Mouse (Mus musculus) heart, embryonic 15.5 days (tissue): Measurements from ENCODE around the gene 4930595D18Rik. TPM values are rescaled to one million over a fixed set of nuclear protein-coding genes. Genes with fewer than 3 reads are reported as not detected.

ENCODE experiments used
- ATAC-seq: fragments of 200-750 bp; cut with Nextera tagmentation; replicated peaks from 2 replicates; pipeline ENCODE4 v1.8.0; 2017; ENCODE audit warnings: low read depth, moderate TSS enrichment; ENCODE audit not compliant: insufficient number of reproducible peaks, insufficient read depth, low FRiP score
- H3K27ac ChIP-seq: fragments of 300-500 bp; sonication (generic); 2 replicates; pipeline ENCODE4 v1.5.1; 2015; ENCODE audit warnings: mild to moderate bottlenecking, inconsistent platforms
- H3K27me3 ChIP-seq: fragments of 300-500 bp; sonication (generic); 2 replicates; pipeline ENCODE4 v1.6.1; 2015; ENCODE audit warnings: inconsistent platforms
- H3K36me3 ChIP-seq: fragments of 300-500 bp; sonication (generic); 2 replicates; pipeline ENCODE4 v1.6.1; 2015; ENCODE audit warnings: mild to moderate bottlenecking, inconsistent platforms
- H3K4me1 ChIP-seq: fragments of 300-500 bp; sonication (generic); replicated peaks from 2 replicates; pipeline ENCODE4 v1.6.1; 2015; ENCODE audit warnings: inconsistent platforms
- H3K4me2 ChIP-seq: fragments of 300-500 bp; sonication (generic); 2 replicates; pipeline ENCODE4 v1.6.1; 2015; ENCODE audit warnings: inconsistent platforms, mild to moderate bottlenecking, moderate library complexity
- H3K4me3 ChIP-seq: fragments of 300-500 bp; sonication (generic); 2 replicates; pipeline ENCODE4 v1.5.1; 2015; ENCODE audit warnings: mild to moderate bottlenecking, inconsistent platforms
- H3K9ac ChIP-seq: fragments of 300-500 bp; sonication (generic); 2 replicates; pipeline ENCODE4 v1.6.1; 2015; ENCODE audit warnings: mild to moderate bottlenecking, inconsistent platforms
- H3K9me3 ChIP-seq: fragments of 300-500 bp; sonication (generic); replicated peaks from 2 replicates; pipeline ENCODE4 v1.6.1; 2016; ENCODE audit warnings: inconsistent platforms
- WGBS: fragments of 180-500 bp; shearing (Covaris S2); methylation state at CpG from one replicate; pipeline ENCODE4 v1.1.7; 2015; ENCODE audit warnings: mixed read lengths; 5-methylcytosine and 5-hydroxymethylcytosine counted together
- polyA plus RNA-seq: library from polyadenylated mRNA; unstranded; fragments of >200 nt; fragmentation: Nextera tagmentation; extraction: Ambion mirVana; gene quantifications from 2 replicates; pipeline ENCODE4 v1.2.1, GENCODE M21; 2015

The 4930595D18Rik gene
- polyA plus RNA-seq, 1 experiment from 2014 or later = not detected

DNA sequence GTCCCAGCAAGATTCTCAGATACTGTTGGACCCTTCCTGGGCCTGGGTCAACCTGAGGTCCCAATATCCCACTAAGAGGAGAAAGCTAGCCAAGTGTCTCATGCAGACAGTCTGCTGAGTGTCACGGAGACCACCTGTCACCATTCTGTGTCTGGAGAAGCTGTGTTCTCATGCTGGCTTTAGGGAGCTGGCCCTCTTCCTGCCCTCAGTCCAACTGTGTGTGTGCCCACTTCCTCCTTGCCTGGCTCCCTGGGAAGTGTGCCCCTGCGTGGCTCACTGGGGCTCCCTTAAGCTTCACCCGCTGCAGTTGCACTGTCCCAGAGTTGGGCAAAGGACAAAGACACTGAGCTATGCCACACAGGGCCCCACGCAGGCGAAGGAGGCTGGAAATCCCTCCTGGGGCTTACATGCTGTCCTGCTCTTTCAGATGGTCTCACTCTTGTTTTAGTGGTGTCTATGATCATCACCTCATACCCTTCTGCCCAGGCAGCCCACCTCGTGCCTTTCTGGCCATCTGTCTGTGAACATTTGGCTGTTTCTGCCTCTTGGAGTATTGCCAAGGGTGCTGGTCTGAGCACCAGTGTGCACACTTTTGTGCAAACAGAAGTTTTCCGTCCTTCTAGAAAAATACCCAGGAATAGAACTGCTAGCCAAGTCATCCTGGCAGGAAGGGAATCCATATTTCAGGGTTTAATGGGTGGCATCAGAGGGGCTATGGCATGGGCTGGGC, 31.1 kb downstream of the 4930595D18Rik start:
- Histone ChIP-seq H3K27me3 (no peaks in the 10 kb centered on the region), H3K4me3 (no peak overlapping the region), H3K36me3 (no peaks in the 10 kb centered on the region), H3K9me3 (no peaks in the 10 kb centered on the region), H3K4me2 (no peak overlapping the region), H3K27ac (no peak overlapping the region), H3K4me1 (peaks cover 10% of the 10 kb centered on the region; the same call in 1 of the 2 replicates), H3K9ac (no peak overlapping the region)
- 69% methylated on average over 7 of the region's 7 CpGs for WGBS
- ATAC-seq = no peak

- Histone ChIP-seq H3K9ac (no peak overlapping the region), H3K4me3 (no peak overlapping the region), H3K27me3 (no peaks in the 10 kb centered on the region), H3K9me3 (no peaks in the 10 kb centered on the region), H3K36me3 (no peaks in the 10 kb centered on the region), H3K4me1 (peaks cover 10% of the 10 kb centered on the region; the same call in 1 of the 2 replicates), H3K4me2 (no peak overlapping the region), H3K27ac (no peak overlapping the region)
- no peak for ATAC-seq
- 84% methylated on average over 6 of the region's 6 CpGs for WGBS
Measured at GRCm38 (mm10) chr12:111152579-111152978, 31.7 kb downstream of the 4930595D18Rik start.

- Histone ChIP-seq H3K9ac (no peak overlapping the region), H3K36me3 (no peaks in the 10 kb centered on the region), H3K4me1 (peaks cover 10% of the 10 kb centered on the region; the same call in 1 of the 2 replicates), H3K4me3 (no peak overlapping the region), H3K9me3 (no peaks in the 10 kb centered on the region), H3K27me3 (no peaks in the 10 kb centered on the region), H3K4me2 (no peak overlapping the region), H3K27ac (no peak overlapping the region)
- ATAC-seq = no peak
- WGBS = 71% methylated on average over 5 of the region's 5 CpGs
Measured at GRCm38 (mm10) chr12:111151422-111152156, 32.7 kb downstream of the 4930595D18Rik start.

GRCm38 (mm10) chr12:111150236-111150596, 34.1 kb downstream of the 4930595D18Rik start:
- Histone ChIP-seq H3K27ac (no peak overlapping the region), H3K9ac (no peak overlapping the region), H3K9me3 (no peaks in the 10 kb centered on the region), H3K27me3 (no peaks in the 10 kb centered on the region), H3K4me1 (peaks cover 11% of the 10 kb centered on the region; the same call in 1 of the 2 replicates), H3K4me2 (no peak overlapping the region), H3K36me3 (no peaks in the 10 kb centered on the region), H3K4me3 (no peak overlapping the region)
- ATAC-seq = no peak
- WGBS = 13% methylated on average over 6 of the region's 6 CpGs

DNA sequence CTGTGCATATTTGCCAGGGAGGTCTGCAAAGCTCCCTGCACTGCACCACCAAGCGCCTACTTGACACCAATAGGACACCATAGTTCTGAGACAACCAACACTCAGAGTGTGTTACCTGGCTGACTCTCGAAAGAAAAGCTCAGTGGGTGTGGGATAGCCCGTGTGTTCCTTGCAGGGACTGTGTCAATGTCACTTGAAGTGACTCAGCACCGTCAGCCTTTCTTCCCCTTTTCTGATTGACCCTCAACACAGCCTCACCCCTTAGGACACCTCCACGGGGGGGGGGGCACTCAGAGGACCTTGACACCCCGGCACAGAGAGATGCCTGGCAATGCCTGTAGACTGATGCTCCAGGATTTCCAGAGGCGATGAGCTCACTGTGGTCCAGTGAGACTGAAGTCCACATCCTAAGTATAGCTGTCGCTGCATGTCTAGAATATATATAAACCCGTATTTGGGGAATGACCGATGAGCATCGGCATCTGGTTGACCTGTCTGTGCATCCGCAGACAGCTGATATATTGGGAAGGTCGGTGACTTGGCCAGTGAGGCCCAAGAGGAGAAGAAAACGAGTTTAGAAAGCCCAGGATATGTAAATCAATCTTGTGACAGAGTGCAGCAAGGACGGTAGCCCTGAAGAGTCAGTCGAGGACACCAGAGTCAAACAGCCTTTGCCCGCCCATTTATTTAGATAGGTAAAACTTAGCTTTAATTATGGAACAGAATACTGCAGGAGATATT, 34.6 kb downstream of the 4930595D18Rik start:
- no peak overlapping the region for H3K27ac ChIP-seq
- no peaks in the 10 kb centered on the region for H3K9me3 ChIP-seq
- 60% methylated on average over 17 of the region's 17 CpGs for WGBS
- no peaks in the 10 kb centered on the region for H3K36me3 ChIP-seq
- no peak overlapping the region for H3K4me2 ChIP-seq
- H3K4me1 ChIP-seq = peaks cover 16% of the 10 kb centered on the region
- ATAC-seq = no peak
- H3K4me3 ChIP-seq = no peak overlapping the region
- no peaks in the 10 kb centered on the region for H3K27me3 ChIP-seq
- H3K9ac ChIP-seq = no peak overlapping the region

DNA sequence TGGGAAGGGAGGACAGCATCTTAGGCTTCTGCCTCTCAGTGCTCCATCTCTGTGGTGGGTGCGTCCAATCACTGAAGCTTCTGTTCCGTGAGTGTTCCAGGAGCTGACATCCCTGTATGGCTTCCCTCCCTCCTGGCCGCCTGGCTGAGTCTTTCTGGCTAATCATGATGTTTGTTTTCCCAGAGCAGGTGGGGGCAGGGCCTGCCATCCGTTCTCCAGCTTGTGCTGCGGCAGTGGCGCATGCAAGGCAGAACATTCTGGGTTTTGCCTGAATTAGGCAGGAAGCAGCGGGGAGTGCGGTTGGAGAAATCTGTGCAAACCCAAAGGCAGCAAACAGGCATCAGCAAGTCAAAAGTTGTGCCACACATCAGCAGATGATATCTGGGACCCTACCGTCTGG, 39.0 kb downstream of the 4930595D18Rik start:
- no peak overlapping the region for H3K27ac ChIP-seq
- 53% methylated on average over 9 of the region's 9 CpGs for WGBS
- no peaks in the 10 kb centered on the region for H3K9me3 ChIP-seq
- H3K36me3 ChIP-seq = no peaks in the 10 kb centered on the region
- H3K4me3 ChIP-seq = no peak overlapping the region
- no peaks in the 10 kb centered on the region for H3K27me3 ChIP-seq
- ATAC-seq = no peak
- no peak overlapping the region for H3K4me2 ChIP-seq
- peaks cover 31% of the 10 kb centered on the region for H3K4me1 ChIP-seq
- H3K9ac ChIP-seq = no peak overlapping the region

GRCm38 (mm10) chr12:111144598-111144997, 39.7 kb downstream of the 4930595D18Rik start:
- Histone ChIP-seq H3K4me2 (no peak overlapping the region), H3K9ac (no peak overlapping the region), H3K27ac (no peak overlapping the region), H3K9me3 (no peaks in the 10 kb centered on the region), H3K36me3 (no peaks in the 10 kb centered on the region), H3K27me3 (no peaks in the 10 kb centered on the region), H3K4me3 (no peak overlapping the region), H3K4me1 (peaks cover 29% of the 10 kb centered on the region)
- ATAC-seq = 0 out of 2 replicates have a peak, but pooled peaks have one; percentile 36
- 79% methylated on average over 2 of the region's 2 CpGs for WGBS

- Histone ChIP-seq H3K4me3 (peak overlapping the region; percentile 6; the same call in 1 of the 2 replicates), H3K27me3 (no peaks in the 10 kb centered on the region), H3K9ac (0 out of 2 replicates have a peak overlapping the region, but pooled peaks have one; percentile 20), H3K36me3 (no peaks in the 10 kb centered on the region), H3K9me3 (no peaks in the 10 kb centered on the region), H3K4me2 (peak overlapping the region; percentile 51), H3K4me1 (peaks cover 26% of the 10 kb centered on the region), H3K27ac (peak overlapping the region; percentile 70)
- WGBS = 32% methylated on average over 16 of the region's 16 CpGs
- peak; percentile 45 for ATAC-seq
Measured at GRCm38 (mm10) chr12:111143509-111144063, 40.7 kb downstream of the 4930595D18Rik start.

- H3K4me2 ChIP-seq = peak overlapping the region; percentile 51
- 28% methylated on average over 12 of the region's 12 CpGs for WGBS
- no peaks in the 10 kb centered on the region for H3K36me3 ChIP-seq
- H3K4me1 ChIP-seq = peaks cover 26% of the 10 kb centered on the region
- H3K9me3 ChIP-seq = no peaks in the 10 kb centered on the region
- 0 out of 2 replicates have a peak overlapping the region, but pooled peaks have one; percentile 20 for H3K9ac ChIP-seq
- H3K4me3 ChIP-seq = peak overlapping the region; percentile 6; the same call in 1 of the 2 replicates
- no peak for ATAC-seq
- no peaks in the 10 kb centered on the region for H3K27me3 ChIP-seq
- peak overlapping the region; percentile 70 for H3K27ac ChIP-seq
Measured at GRCm38 (mm10) chr12:111143005-111143508, 41.2 kb downstream of the 4930595D18Rik start.

- Histone ChIP-seq H3K4me2 (no peak overlapping the region), H3K9me3 (no peaks in the 10 kb centered on the region)
Measured at GRCm38 (mm10) chr12:111137079-111137478, 47.2 kb downstream of the 4930595D18Rik start.

DNA sequence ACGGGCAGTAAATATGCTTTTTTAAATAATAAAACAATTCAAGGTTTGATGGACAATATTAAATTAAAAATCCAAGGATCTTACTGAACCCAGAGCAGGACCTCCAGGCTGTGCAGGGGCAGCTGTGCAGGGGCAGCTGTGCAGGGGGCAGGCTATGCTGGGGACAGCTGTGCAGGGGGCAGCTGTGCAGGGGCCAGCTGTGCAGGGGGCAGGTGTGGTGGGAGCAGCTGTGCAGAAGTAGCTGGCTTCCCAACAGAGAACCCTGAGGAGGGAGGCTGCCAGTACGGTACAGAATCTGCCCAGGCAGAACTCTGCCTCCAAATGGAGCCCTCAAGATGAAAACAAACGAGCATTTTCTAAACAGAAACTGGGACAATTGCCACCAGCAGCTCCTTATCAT, 48.3 kb downstream of the 4930595D18Rik start:
- H3K9ac ChIP-seq = no peak overlapping the region
- WGBS = 61% methylated on average over 3 of the region's 3 CpGs
- no peaks in the 10 kb centered on the region for H3K9me3 ChIP-seq
- no peak overlapping the region for H3K4me2 ChIP-seq
- ATAC-seq = no peak
- no peak overlapping the region for H3K27ac ChIP-seq
- peaks cover 10% of the 10 kb centered on the region for H3K4me1 ChIP-seq
- H3K27me3 ChIP-seq = no peaks in the 10 kb centered on the region
- no peaks in the 10 kb centered on the region for H3K36me3 ChIP-seq
- H3K4me3 ChIP-seq = no peak overlapping the region

More at GRCm38 (mm10) chr12:111137079-111137478, 47.2 kb downstream of the 4930595D18Rik start:
- no peaks in the 10 kb centered on the region for H3K36me3 ChIP-seq
- H3K27me3 ChIP-seq = no peaks in the 10 kb centered on the region
- 61% methylated on average over 2 of the region's 2 CpGs for WGBS
- no peak overlapping the region for H3K4me3 ChIP-seq
- H3K4me1 ChIP-seq = peaks cover 10% of the 10 kb centered on the region
- no peak for ATAC-seq
- H3K9ac ChIP-seq = no peak overlapping the region
- no peak overlapping the region for H3K27ac ChIP-seq
